Mouse (Mus musculus) forebrain, embryonic 15.5 days (tissue): ENCODE data around the gene Susd1. TPM values are rescaled to one million over a fixed set of nuclear protein-coding genes. Genes with fewer than 3 reads are reported as not detected.

Experiments used
- ATAC-seq: fragments of 200-750 bp; cut with Nextera tagmentation; replicated peaks from 2 replicates; pipeline ENCODE4 v1.8.0; 2017; ENCODE audit warnings: mild to moderate bottlenecking, moderate TSS enrichment, moderate library complexity
- H3K27ac ChIP-seq: fragments of 300-500 bp; sonication (generic); replicated peaks from 2 replicates; pipeline ENCODE4 v1.5.1; 2015; ENCODE audit warnings: mild to moderate bottlenecking, inconsistent platforms
- H3K27me3 ChIP-seq: fragments of 300-500 bp; sonication (generic); 2 replicates; pipeline ENCODE4 v1.6.1; 2015; ENCODE audit warnings: inconsistent platforms
- H3K36me3 ChIP-seq: fragments of 300-500 bp; sonication (generic); 2 replicates; pipeline ENCODE4 v1.6.1; 2015; ENCODE audit warnings: mild to moderate bottlenecking, inconsistent platforms
- H3K4me1 ChIP-seq: fragments of 300-500 bp; sonication (generic); 2 replicates; pipeline ENCODE4 v1.6.1; 2015; ENCODE audit warnings: inconsistent platforms
- H3K4me2 ChIP-seq: fragments of 300-500 bp; sonication (generic); replicated peaks from 2 replicates; pipeline ENCODE4 v1.6.1; 2015; ENCODE audit warnings: mild to moderate bottlenecking, inconsistent platforms
- H3K4me3 ChIP-seq: fragments of 300-500 bp; sonication (generic); 2 replicates; pipeline ENCODE4 v1.5.1; 2015; ENCODE audit warnings: mild to moderate bottlenecking, inconsistent platforms
- H3K9ac ChIP-seq: fragments of 300-500 bp; sonication (generic); replicated peaks from 2 replicates; pipeline ENCODE4 v1.6.1; 2015; ENCODE audit warnings: mild to moderate bottlenecking, inconsistent platforms
- H3K9me3 ChIP-seq: fragments of 300-500 bp; sonication (generic); 2 replicates; pipeline ENCODE4 v1.6.1; 2016; ENCODE audit warnings: inconsistent platforms
- WGBS: fragments of 180-500 bp; shearing (Covaris S2); methylation state at CpG from one replicate; pipeline ENCODE4 v1.1.7; 2015; ENCODE audit warnings: mixed read lengths; 5-methylcytosine and 5-hydroxymethylcytosine counted together
- polyA plus RNA-seq: library from polyadenylated mRNA; unstranded; fragments of >200 nt; fragmentation: Nextera tagmentation; extraction: Ambion mirVana; gene quantifications from 2 replicates; pipeline ENCODE4 v1.2.1, GENCODE M21; 2015

Gene Susd1
- polyA plus RNA-seq, 1 experiment from 2014 or later, result 0.90 TPM

DNA sequence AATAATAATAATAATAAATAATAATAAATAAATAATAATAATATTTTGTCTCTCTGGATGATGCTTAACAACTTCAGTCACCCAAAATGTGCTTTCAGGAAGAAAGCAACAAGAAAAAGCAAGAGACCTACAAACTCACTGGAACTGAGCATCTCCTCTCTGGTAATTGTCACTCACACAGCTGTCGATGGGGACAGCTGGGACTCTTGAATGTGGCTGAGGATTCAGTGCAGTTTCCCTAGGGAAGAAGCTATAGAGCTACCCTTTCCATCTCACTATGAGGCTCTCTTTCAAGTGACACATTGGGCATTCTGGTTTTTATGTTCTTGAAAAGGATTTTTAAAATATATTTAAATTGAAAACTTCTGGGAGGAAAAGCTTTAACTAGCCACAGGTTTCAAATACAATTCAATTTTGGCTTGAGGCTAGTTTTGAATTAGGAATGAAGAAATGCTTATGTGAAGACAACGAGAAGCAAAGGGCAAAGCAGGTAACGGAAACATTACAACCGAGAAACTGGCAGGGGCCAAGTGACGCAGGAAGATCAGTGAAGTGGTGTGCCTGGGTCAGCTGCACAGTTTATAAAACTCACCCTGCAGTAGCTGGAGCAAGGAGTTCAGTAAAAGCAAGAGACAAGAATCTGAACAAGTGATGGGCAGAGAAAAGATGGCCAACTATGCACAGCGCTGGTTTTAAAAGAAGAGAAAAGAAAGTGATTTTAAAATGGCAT is 112.2 kb downstream of the Susd1 start:
- no peaks in the 10 kb centered on the region for H3K27me3 ChIP-seq
- H3K4me1 ChIP-seq, result peaks cover 13% of the 10 kb centered on the region
- no peak overlapping the region for H3K4me2 ChIP-seq
- ATAC-seq, result no peak
- H3K9me3 ChIP-seq, result no peaks in the 10 kb centered on the region
- 89% methylated on average over 6 of the region's 6 CpGs for WGBS
- no peak overlapping the region for H3K9ac ChIP-seq
- no peak overlapping the region for H3K27ac ChIP-seq
- H3K36me3 ChIP-seq, result no peaks in the 10 kb centered on the region
- no peak overlapping the region for H3K4me3 ChIP-seq

DNA sequence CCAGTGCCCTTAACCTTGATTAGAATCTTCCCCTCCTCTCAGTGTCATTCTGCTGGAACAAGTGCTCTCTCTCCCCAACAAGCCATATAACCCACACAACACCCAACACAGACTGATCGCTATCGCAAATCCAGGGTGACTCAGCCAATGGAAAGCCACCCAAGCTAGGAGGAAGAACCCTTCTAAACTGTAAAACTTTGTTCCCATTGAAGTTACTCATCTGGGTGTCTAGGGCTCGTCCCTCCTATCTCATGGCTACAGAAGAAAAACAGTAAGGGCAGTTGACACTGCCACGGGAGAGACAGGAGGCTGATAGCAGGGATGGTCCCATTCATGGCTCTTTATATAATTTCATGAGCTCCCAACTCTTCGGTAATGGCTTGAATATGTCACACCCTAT is 114.1 kb downstream of the Susd1 start:
- Histone ChIP-seq H3K4me1 (peaks cover 9% of the 10 kb centered on the region), H3K9ac (no peak overlapping the region), H3K27me3 (no peaks in the 10 kb centered on the region), H3K4me3 (no peak overlapping the region), H3K9me3 (no peaks in the 10 kb centered on the region), H3K27ac (no peak overlapping the region), H3K4me2 (no peak overlapping the region), H3K36me3 (no peaks in the 10 kb centered on the region)
- 94% methylated on average over 5 of the region's 5 CpGs for WGBS
- no peak for ATAC-seq

DNA sequence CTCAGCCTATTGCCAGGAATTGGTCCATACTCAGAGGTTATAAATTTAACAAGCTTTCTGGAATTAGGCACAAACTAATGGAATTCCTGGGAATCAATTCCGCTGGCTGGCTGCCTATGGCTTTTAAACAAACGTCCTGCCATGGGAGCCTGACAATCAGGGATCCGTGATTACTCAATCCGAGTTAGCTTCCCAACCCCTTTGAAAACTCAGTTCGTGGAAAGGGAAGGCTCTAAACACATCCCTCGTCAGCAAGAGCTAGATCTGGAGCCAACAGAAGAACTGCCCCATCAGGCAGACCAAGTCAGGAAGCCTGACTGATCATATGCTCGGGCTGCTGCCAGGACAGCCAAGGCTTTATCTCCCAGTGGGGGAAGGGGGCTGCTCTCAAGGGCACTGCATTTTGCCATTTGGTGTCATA is 115.2 kb downstream of the Susd1 start:
- Histone ChIP-seq H3K9ac (no peak overlapping the region), H3K36me3 (no peaks in the 10 kb centered on the region), H3K27me3 (no peaks in the 10 kb centered on the region), H3K4me1 (peaks cover 9% of the 10 kb centered on the region), H3K4me3 (no peak overlapping the region), H3K27ac (no peak overlapping the region), H3K4me2 (no peak overlapping the region), H3K9me3 (no peaks in the 10 kb centered on the region)
- no peak for ATAC-seq
- WGBS, result 10% methylated on average over 7 of the region's 7 CpGs

DNA sequence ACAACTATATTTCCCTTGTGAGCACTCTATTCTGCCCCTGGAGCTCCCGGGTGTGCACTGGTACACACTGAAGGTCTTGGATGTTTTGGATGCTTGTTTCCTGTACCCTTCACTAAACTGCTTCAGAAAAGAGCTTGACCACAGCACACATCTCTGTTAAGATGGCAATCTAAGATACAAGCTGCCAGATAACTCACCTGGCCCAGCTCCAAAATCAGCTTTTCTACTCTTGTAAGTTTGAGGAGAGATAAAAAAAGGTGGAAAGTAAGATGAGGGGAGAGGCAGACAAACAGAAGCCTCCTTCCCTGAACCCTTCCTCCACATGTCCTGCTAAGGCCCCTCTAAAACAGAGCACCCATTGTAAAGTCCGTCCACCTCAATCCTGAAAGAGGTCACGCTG is 115.7 kb downstream of the Susd1 start:
- H3K4me3 ChIP-seq, result no peak overlapping the region
- no peak for ATAC-seq
- H3K4me1 ChIP-seq, result peaks cover 9% of the 10 kb centered on the region
- 41% methylated on average over 3 of the region's 3 CpGs for WGBS
- H3K9ac ChIP-seq, result no peak overlapping the region
- H3K4me2 ChIP-seq, result no peak overlapping the region
- H3K27ac ChIP-seq, result no peak overlapping the region
- no peaks in the 10 kb centered on the region for H3K36me3 ChIP-seq
- H3K9me3 ChIP-seq, result no peaks in the 10 kb centered on the region
- no peaks in the 10 kb centered on the region for H3K27me3 ChIP-seq

DNA sequence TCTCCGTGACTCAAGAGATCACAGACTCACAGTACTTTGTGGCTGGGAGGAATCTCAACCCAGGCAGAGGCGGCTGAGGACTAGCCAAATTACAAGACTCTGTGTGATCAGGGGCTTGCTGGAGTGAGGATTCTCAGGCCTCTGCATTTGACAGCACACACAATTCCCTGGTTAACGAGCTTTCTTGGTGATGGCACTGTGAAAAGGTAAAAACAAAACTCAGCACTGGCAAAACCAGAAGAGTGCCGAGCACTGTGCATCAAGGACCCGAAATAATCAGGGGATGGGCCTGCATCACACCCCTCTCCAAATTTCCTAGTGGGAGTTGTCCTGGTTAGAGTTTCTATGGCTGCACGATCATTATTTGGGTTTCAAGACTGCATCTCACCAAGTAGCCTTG is 116.4 kb downstream of the Susd1 start:
- no peak overlapping the region for H3K4me2 ChIP-seq
- no peak overlapping the region for H3K4me3 ChIP-seq
- H3K36me3 ChIP-seq, result no peaks in the 10 kb centered on the region
- no peak overlapping the region for H3K9ac ChIP-seq
- H3K27ac ChIP-seq, result no peak overlapping the region
- H3K4me1 ChIP-seq, result peaks cover 9% of the 10 kb centered on the region
- ATAC-seq, result no peak; the same call in 1 of the 2 replicates
- 55% methylated on average over 6 of the region's 6 CpGs for WGBS
- no peaks in the 10 kb centered on the region for H3K9me3 ChIP-seq
- no peaks in the 10 kb centered on the region for H3K27me3 ChIP-seq

DNA sequence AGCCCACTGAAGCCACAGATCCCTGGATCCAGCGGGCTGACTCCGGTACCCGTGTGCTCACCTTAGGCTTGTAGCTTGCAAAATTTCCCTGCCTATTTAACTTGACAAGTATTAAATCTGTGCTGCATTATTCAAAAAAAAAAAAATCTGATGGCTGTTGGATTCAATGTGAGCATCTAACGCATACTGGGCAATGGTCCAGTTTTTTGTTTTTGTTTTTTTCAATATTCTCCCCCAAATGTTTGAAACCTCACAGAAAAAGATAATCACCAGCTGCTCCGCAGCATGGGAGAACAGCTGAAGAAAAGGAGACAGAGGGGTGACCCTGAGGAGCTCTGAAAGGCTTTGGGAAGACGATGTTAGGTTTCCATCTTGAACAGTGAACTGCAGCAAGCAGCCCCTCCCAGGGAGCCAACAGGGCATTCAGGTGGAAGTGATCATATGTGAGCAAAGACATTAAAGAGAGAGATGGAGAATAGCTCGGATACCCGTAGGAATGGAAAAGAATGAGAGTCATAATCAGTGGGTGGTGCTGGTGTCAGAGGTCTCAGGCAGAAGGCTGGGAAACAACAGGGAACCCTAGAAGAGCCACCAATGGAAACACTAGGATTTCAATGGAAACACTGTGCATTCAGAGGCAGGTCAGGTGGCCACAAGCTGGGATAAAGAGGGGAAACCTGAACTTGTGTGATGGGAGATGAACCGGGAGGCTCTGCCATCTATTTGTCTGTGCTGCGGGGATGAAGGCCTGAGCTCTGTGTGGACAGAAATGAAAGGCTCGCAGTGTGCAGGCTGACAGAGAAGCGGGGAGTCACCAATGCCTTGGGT is 117.0 kb downstream of the Susd1 start:
- ATAC-seq, result peak; percentile 73
- H3K4me3 ChIP-seq, result no peak overlapping the region
- H3K4me2 ChIP-seq, result no peak overlapping the region
- H3K4me1 ChIP-seq, result peaks cover 9% of the 10 kb centered on the region
- no peak overlapping the region for H3K27ac ChIP-seq
- no peaks in the 10 kb centered on the region for H3K9me3 ChIP-seq
- WGBS, result 41% methylated on average over 12 of the region's 12 CpGs
- no peaks in the 10 kb centered on the region for H3K27me3 ChIP-seq
- H3K36me3 ChIP-seq, result no peaks in the 10 kb centered on the region
- H3K9ac ChIP-seq, result no peak overlapping the region

DNA sequence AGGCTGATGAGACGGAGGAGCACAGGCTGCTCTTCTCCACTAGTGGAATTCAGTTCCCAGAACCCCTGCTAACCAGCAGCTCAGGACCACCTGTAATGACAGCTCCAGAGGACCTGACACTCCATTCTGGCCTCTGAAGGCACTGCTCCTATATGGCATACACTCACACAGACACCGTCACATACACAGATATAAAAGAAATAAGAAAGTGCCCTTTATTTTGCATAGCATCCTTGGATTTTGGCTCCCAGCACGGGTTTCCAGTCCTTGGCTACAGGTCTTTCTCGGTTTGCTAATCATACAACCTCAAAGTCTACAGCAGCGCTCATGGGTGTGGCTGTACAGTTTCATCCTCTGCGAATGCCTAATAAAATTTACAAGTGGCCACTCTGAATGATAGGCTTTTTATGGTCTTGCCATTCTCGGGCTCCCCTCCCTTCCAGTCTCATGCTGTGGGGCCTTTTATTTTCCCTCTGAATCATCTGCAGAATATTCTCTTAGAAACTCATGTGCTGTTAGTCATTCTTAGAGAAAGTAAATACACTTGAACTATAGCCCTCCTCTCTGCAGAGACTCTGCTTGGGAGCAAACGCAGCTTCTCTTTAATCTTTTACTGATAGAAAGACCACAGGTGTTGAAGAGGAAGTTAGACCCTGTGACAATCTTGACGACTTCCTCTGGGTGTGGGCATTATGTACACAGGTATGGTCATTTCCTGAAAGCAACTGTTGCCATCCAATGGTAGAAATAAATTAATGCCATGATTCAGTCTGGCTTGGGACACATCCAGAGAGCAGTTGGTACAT is 119.1 kb downstream of the Susd1 start:
- H3K9ac ChIP-seq, result no peak overlapping the region
- H3K27ac ChIP-seq, result no peak overlapping the region
- H3K4me2 ChIP-seq, result no peak overlapping the region
- no peak overlapping the region for H3K4me3 ChIP-seq
- ATAC-seq, result no peak
- H3K27me3 ChIP-seq, result no peaks in the 10 kb centered on the region
- WGBS, result 77% methylated on average over 9 of the region's 9 CpGs
- peaks cover 9% of the 10 kb centered on the region for H3K4me1 ChIP-seq
- H3K36me3 ChIP-seq, result no peaks in the 10 kb centered on the region
- no peaks in the 10 kb centered on the region for H3K9me3 ChIP-seq

DNA sequence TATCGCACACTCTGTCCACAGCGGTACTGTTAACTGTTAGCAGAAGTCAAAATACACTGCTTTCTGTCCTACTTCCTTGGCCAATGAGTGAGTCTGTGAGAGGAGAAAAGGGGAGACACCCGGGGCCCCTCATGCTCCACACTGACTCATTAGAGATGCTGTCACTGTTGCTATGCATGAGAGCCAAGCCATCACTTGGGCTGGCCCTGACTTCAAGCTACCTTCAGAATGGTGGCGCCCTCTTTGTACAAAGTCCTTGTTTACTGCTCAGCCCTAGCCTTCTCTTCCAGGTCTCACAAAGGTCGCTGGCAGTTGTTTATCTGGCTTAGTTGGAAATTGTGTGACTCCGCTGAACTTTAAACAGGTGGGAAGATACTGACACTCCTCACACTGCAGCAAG is 119.8 kb downstream of the Susd1 start:
- no peak for ATAC-seq
- Histone ChIP-seq H3K4me2 (no peak overlapping the region), H3K9ac (no peak overlapping the region), H3K36me3 (no peaks in the 10 kb centered on the region), H3K27me3 (no peaks in the 10 kb centered on the region), H3K4me3 (no peak overlapping the region), H3K27ac (no peak overlapping the region), H3K4me1 (peaks cover 9% of the 10 kb centered on the region), H3K9me3 (no peaks in the 10 kb centered on the region)
- 86% methylated on average over 6 of the region's 6 CpGs for WGBS

DNA sequence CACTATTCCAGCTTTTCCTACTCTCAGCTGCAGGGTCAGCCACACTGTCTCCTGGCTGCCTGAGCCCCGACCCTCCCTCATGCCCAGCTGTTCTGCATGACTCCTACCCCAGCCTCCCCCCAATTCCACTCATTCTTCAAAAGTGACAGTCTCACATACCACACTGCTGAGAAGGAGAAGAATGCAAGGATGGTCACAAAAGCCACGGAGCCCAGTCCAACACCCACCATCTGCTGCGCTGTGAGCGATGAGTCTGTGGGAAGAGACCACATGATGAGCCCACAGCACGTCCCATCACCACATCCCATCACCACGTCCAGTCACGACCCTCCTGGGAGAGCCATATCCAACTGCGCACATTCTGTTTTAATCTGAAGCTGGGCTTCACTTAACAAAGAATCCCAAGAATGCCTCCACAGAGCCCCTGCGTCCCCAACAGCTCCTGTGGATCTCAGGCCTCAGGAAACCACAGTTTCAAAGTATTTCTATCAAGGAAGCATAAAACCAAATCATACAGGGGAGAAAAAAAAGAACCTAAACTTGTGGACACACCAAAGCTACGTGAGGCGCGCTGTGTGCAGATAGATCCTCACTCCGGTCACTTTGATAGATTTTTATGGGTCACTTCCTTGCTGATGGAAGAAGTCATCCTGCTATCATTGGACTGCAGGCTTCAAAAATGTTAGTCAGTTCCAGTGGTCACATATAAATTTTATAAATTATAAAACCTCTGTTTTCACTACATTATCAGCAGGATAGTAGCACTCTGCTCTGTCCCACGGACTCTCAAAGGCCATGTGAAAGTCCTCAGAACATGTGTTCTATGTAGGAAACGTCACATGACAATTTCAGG is 122.7 kb downstream of the Susd1 start:
- no peak overlapping the region for H3K4me3 ChIP-seq
- no peak for ATAC-seq
- H3K27ac ChIP-seq, result no peak overlapping the region
- H3K9ac ChIP-seq, result no peak overlapping the region
- peaks cover 4% of the 10 kb centered on the region; the same call in 1 of the 2 replicates for H3K4me1 ChIP-seq
- H3K4me2 ChIP-seq, result no peak overlapping the region
- H3K9me3 ChIP-seq, result no peaks in the 10 kb centered on the region
- no peaks in the 10 kb centered on the region for H3K27me3 ChIP-seq
- no peaks in the 10 kb centered on the region for H3K36me3 ChIP-seq
- 84% methylated on average over 15 of the region's 15 CpGs for WGBS

DNA sequence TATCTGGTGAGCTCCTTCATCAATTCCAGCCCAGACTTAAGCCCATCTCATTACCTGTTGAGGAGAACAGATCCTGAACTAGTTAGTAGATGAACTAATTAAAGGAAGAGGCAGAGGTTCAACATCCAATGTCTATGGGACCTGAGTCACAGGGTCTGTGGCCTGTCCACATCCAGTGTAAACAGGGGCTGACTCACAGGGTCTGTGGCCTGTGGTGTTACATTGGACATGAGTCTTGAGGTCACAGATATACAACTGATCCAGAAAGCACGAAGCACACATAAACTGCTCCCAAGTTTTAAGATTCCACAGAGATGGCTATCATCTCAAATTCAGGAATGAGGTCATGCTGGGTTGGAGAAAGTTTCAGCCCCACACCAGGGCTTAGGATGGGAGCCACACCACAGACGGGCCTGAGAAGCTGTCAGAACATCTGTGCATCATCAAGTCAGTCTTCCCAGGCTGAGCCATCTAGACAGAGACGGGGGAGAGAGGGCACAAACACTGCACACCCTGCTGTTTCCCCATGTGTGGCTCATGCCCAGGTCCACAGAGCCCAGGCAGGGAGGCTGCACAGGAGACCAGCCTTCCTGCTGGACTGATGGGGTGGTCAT is 123.4 kb downstream of the Susd1 start:
- Histone ChIP-seq H3K4me1 (peaks cover 4% of the 10 kb centered on the region; the same call in 1 of the 2 replicates), H3K36me3 (no peaks in the 10 kb centered on the region), H3K27me3 (no peaks in the 10 kb centered on the region), H3K4me3 (no peak overlapping the region), H3K27ac (no peak overlapping the region), H3K4me2 (no peak overlapping the region), H3K9me3 (no peaks in the 10 kb centered on the region), H3K9ac (no peak overlapping the region)
- ATAC-seq, result no peak
- 74% methylated on average over 3 of the region's 3 CpGs for WGBS

DNA sequence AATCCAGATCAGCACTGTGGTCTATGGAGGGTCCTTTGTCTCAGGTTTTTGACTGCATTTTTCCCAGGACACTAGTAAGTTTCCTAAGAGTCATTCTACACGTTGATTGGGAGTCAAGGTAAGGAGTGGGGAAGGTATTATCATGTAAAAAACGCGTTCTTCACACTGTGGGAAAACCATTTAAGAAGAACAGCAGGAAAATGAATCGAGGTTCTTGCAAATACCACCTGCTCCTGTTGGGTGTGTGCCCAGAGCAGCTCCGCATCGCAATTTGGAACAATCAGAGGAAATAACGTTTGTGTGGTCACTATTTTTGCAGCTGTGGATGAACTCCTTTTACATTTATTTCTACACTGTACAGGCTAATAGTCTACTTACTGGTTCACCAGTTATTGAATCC is 125.5 kb downstream of the Susd1 start:
- no peaks in the 10 kb centered on the region for H3K27me3 ChIP-seq
- no peak overlapping the region for H3K27ac ChIP-seq
- H3K9me3 ChIP-seq, result no peaks in the 10 kb centered on the region
- peaks cover 4% of the 10 kb centered on the region; the same call in 1 of the 2 replicates for H3K4me1 ChIP-seq
- no peak for ATAC-seq
- 24% methylated on average over 7 of the region's 7 CpGs for WGBS
- no peak overlapping the region for H3K9ac ChIP-seq
- H3K4me2 ChIP-seq, result no peak overlapping the region
- no peaks in the 10 kb centered on the region for H3K36me3 ChIP-seq
- no peak overlapping the region for H3K4me3 ChIP-seq
